ENCODE assay signal across 8 mouse cellular contexts in genomic region chr16:5467587-5467986, GRCm38 (mm10).
DNase-seq lines count a peak whose midpoint lies in the region; ATAC-seq and TF ChIP-seq lines count a peak whose summit lies in the region.

No protein-coding gene starts in this region.

- 8% methylated on average over 3 of the region's 3 CpGs for WGBS in heart, postnatal 0 days
- 5% methylated on average over 3 of the region's 3 CpGs for WGBS in thymus, adult 2 months

- no peak overlapping the region for H3K27ac ChIP-seq in heart, postnatal 0 days (ENCODE audit: low read depth)
- no peak overlapping the region for H3K27ac ChIP-seq in thymus, adult 2 months (ENCODE audit: control insufficient read depth, insufficient read depth, low read length)

- H3K9me3 ChIP-seq in heart, postnatal 0 days (replicated peaks; ENCODE audit: control insufficient read depth, low read length): no peaks in the 10 kb centered on the region

- peak; percentile 50 for DNase-seq in heart, postnatal 0 days (ENCODE audit: low spot score)
- no peak for DNase-seq in heart, adult 8-10 months (ENCODE audit: low spot score)
- peak; percentile 45 for DNase-seq in thymus, adult 2 months
- no peak for DNase-seq in thymus, adult 18-20 months
- DNase-seq in cerebellum, postnatal 36 days: peak; percentile 28 to 46
- DNase-seq in kidney, postnatal 14 days: peak; percentile 29
- DNase-seq in Muller cell, postnatal 12 days (ENCODE audit: inconsistent ontology term): no peak

- no peaks in the 10 kb centered on the region for H3K36me3 ChIP-seq in heart, postnatal 0 days (replicated peaks; ENCODE audit: control insufficient read depth, insufficient read depth, low read length)
- no peaks in the 10 kb centered on the region for H3K36me3 ChIP-seq in thymus, adult 2 months (ENCODE audit: control insufficient read depth, insufficient read depth, low read length)

- peak; percentile 83 for TF ChIP-seq CTCF in heart, postnatal 0 days (IDR thresholded peaks at IDR 0.05; ENCODE audit: low read depth)
- peak; percentile 43; the same call in 1 of the 2 replicates for TF ChIP-seq CTCF in thymus, adult 2 months (IDR thresholded peaks at IDR 0.05; ENCODE audit: borderline replicate concordance, control insufficient read depth, extremely low read depth, insufficient read depth, low read length, poor library complexity)

- ATAC-seq in heart, postnatal 0 days (ENCODE audit: insufficient read depth, low read depth): peak; percentile 66
- ATAC-seq in neutrophil, adult 5-6 weeks (ENCODE audit: extremely low read depth, insufficient number of reproducible peaks, low FRiP score, poor library complexity, severe bottlenecking): peak; percentile 32; the same call in 1 of the 2 replicates

- no peak overlapping the region for H3K4me3 ChIP-seq in heart, postnatal 0 days (ENCODE audit: low read depth, low read length)
- no peak overlapping the region for H3K4me3 ChIP-seq in thymus, adult 2 months (ENCODE audit: control insufficient read depth, insufficient read depth, low read length)

- TF ChIP-seq POLR2A in thymus, adult 2 months (IDR thresholded peaks at IDR 0.05; ENCODE audit: control insufficient read depth, extremely low read depth, insufficient read depth, low read length, poor library complexity): no peak

- no peaks in the 10 kb centered on the region; the same call in 1 of the 2 replicates for H3K4me1 ChIP-seq in heart, postnatal 0 days (ENCODE audit: control insufficient read depth, insufficient read depth)
- peaks cover 4% of the 10 kb centered on the region; the same call in 1 of the 2 replicates for H3K4me1 ChIP-seq in thymus, adult 2 months (replicated peaks; ENCODE audit: control insufficient read depth, insufficient read depth, low read length)

- H3K9ac ChIP-seq in heart, postnatal 0 days (replicated peaks; ENCODE audit: low read depth, low read length): no peak overlapping the region

- no peak overlapping the region for H3K4me2 ChIP-seq in heart, postnatal 0 days (ENCODE audit: low read depth, low read length)

- no peaks in the 10 kb centered on the region for H3K27me3 ChIP-seq in heart, postnatal 0 days (ENCODE audit: control insufficient read depth, insufficient read depth, low read length)
- H3K27me3 ChIP-seq in thymus, adult 2 months (ENCODE audit: control insufficient read depth, insufficient read depth, low read length): no peaks in the 10 kb centered on the region

- TF ChIP-seq EP300 in heart, postnatal 0 days (IDR thresholded peaks at IDR 0.05; ENCODE audit: low read depth): no peak

Comparison
In these comparisons a context has a peak if more than half of its experiments do, and no peak if none do; other contexts are left out.
1. DNase-seq: peak in heart, postnatal 0 days (single experiment), thymus, adult 2 months (single experiment), cerebellum, postnatal 36 days (2 of 2) and kidney, postnatal 14 days (single experiment); none in heart, adult 8-10 months (single experiment), thymus, adult 18-20 months (0 of 2) and Muller cell, postnatal 12 days (single experiment).